Mouse (Mus musculus): ENCODE results near the gene Akap9. TPM values are rescaled to one million over a fixed set of nuclear protein-coding genes. Genes with fewer than 3 reads are reported as not detected.
"Not testable (repeated sequence)": the region's sequence is repeated elsewhere in the genome, so short reads cannot be mapped to it uniquely, and the experiment has no call there.

Akap9 gene
- total and polyA plus RNA-seq, 2 experiments from 2014 or later, result 41.6 to 225 TPM

GRCm38 (mm10) chr5:4105651-4106186 is 177.9 kb downstream of the Akap9 start:
- no peak for TF ChIP-seq CTCF (IDR thresholded peaks at IDR 0.05; ENCODE audit: low read depth)
- Histone ChIP-seq H3K9ac (replicated peaks; ENCODE audit: low read length) (no peak overlapping the region), H3K4me2 (ENCODE audit: low read depth, low read length) (no peak overlapping the region), H3K27ac (peak overlapping the region; percentile 95; the same call in 1 of the 2 replicates), H3K4me3 (ENCODE audit: low read length) (no peak overlapping the region), H3K36me3 (ENCODE audit: insufficient read depth, low read length) (0 out of 2 replicates have a peak, but pooled peaks cover 3% of the 10 kb centered on the region), H3K9me3 (ENCODE audit: low read length) (no peaks in the 10 kb centered on the region), H3K4me1 (ENCODE audit: insufficient read depth, low read length) (no peaks in the 10 kb centered on the region), H3K27me3 (ENCODE audit: insufficient read depth, low read length) (no peaks in the 10 kb centered on the region)
- WGBS, result 86% methylated on average over 2 of the region's 2 CpGs
- no peak for ATAC-seq
- DNase-seq (ENCODE audit: low spot score), result no peak

- 55% methylated on average over 7 of the region's 7 CpGs for WGBS
- ATAC-seq; H3K9ac ChIP-seq (replicated peaks; ENCODE audit: low read length); H3K9me3 ChIP-seq (ENCODE audit: low read length); H3K36me3 ChIP-seq (ENCODE audit: insufficient read depth, low read length); H3K4me3 ChIP-seq (ENCODE audit: low read length); H3K27ac ChIP-seq; DNase-seq (ENCODE audit: low spot score); H3K27me3 ChIP-seq (ENCODE audit: insufficient read depth, low read length); H3K4me1 ChIP-seq (ENCODE audit: insufficient read depth, low read length); H3K4me2 ChIP-seq (ENCODE audit: low read depth, low read length): not testable (repeated sequence)
Observed at GRCm38 (mm10) chr5:4107056-4107455, 179.2 kb downstream of the Akap9 start.

GRCm38 (mm10) chr5:4112570-4113098 is 184.8 kb downstream of the Akap9 start:
- H3K4me3 ChIP-seq (ENCODE audit: low read length), result no peak overlapping the region
- 90% methylated on average over 5 of the region's 5 CpGs for WGBS
- no peak for TF ChIP-seq CTCF (IDR thresholded peaks at IDR 0.05; ENCODE audit: low read depth)
- no peaks in the 10 kb centered on the region for H3K4me1 ChIP-seq (ENCODE audit: insufficient read depth, low read length)
- ATAC-seq (no peak), DNase-seq (ENCODE audit: low spot score) (no peak)
- no peak overlapping the region for H3K9ac ChIP-seq (replicated peaks; ENCODE audit: low read length)
- no peak overlapping the region for H3K4me2 ChIP-seq (ENCODE audit: low read depth, low read length)
- no peak overlapping the region for H3K27ac ChIP-seq
- no peaks in the 10 kb centered on the region for H3K9me3 ChIP-seq (ENCODE audit: low read length)
- H3K36me3 ChIP-seq (ENCODE audit: insufficient read depth, low read length), result no peaks in the 10 kb centered on the region
- H3K27me3 ChIP-seq (ENCODE audit: insufficient read depth, low read length), result no peaks in the 10 kb centered on the region

Other genes starting within 250 kb of the Akap9 start
- gene Ankib1, start 125.1 kb upstream of the Akap9 start, total RNA-seq (2014; rRNA removed), result 43.0 and 53.0 TPM in 2 replicates
- gene Ankib1, start 125.1 kb upstream of the Akap9 start, polyA plus RNA-seq (2015; fragmentation: Nextera tagmentation; extraction: Ambion mirVana), result 15.1 and 16.3 TPM in 2 replicates
- gene Krit1, start 124.9 kb upstream of the Akap9 start, total RNA-seq (2014; rRNA removed), result 23.7 and 33.0 TPM in 2 replicates
- gene Krit1, start 124.9 kb upstream of the Akap9 start, polyA plus RNA-seq (2015; fragmentation: Nextera tagmentation; extraction: Ambion mirVana), result 32.8 and 34.5 TPM in 2 replicates
- gene Lrrd1, start 82.9 kb upstream of the Akap9 start, total RNA-seq (2014; rRNA removed), result not detected in 2 replicates
- 0.09 TPM in 1 of 2 replicates, not detected in the other for gene Lrrd1, start 82.9 kb upstream of the Akap9 start, polyA plus RNA-seq (2015; fragmentation: Nextera tagmentation; extraction: Ambion mirVana)
- gene Mterf1a, start 34.1 kb upstream of the Akap9 start, total RNA-seq (2014; rRNA removed), result 1.6 and 2.0 TPM in 2 replicates
- gene Mterf1a, start 34.1 kb upstream of the Akap9 start, polyA plus RNA-seq (2015; fragmentation: Nextera tagmentation; extraction: Ambion mirVana), result 3.4 and 3.9 TPM in 2 replicates
- gene Cyp51, start 176.7 kb downstream of the Akap9 start, total RNA-seq (2014; rRNA removed), result 156 and 221 TPM in 2 replicates
- gene Cyp51, start 176.7 kb downstream of the Akap9 start, polyA plus RNA-seq (2015; fragmentation: Nextera tagmentation; extraction: Ambion mirVana), result 100 and 104 TPM in 2 replicates

Measured in hindbrain, postnatal 0 days (tissue).